ENCODE assay signal across 6 mouse cellular contexts in the genomic region with DNA sequence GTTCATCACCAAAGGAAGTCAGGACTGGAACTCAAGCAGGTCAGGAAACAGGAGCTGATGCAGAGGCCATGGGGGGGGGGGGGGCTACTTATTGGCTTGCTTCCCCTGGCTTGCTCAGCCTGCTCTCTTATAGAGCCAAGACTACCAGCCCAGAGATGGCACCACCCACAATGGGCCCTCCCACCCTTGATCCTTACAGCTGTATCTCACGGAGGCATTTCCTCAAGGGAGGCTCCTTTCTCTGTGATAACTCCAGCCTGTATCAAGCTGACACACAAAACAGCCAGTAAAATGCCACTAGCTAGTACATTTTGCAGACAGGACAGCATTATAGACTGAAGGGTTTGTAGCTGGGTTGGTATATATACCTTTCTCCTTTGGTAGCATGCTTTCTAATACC. TPM values are rescaled to one million over a fixed set of nuclear protein-coding genes. Genes with fewer than 3 reads are reported as not detected.
DNase-seq lines count a peak whose midpoint lies in the region; ATAC-seq and TF ChIP-seq lines count a peak whose summit lies in the region.
"Not testable (repeated sequence)": the region's sequence is repeated elsewhere in the genome, so short reads cannot be mapped to it uniquely, and the experiment has no call there.
"Had no signal": no experiment of that assay in that cellular context is flagged by ENCODE, and none has a peak within 500 bp of the region (broad histone marks: within the 10 kb centered on the region; RNA-seq: fewer than 3 reads in every experiment).

No protein-coding gene starts in this region.

- H3K27me3 ChIP-seq in liver, embryonic 11.5 days (replicated peaks; ENCODE audit: control insufficient read depth, insufficient read depth, low read length); liver, embryonic 12.5 days (replicated peaks); liver, embryonic 13.5 days; liver, embryonic 14.5 days (ENCODE audit: control insufficient read depth, insufficient read depth, low read length); liver, embryonic 15.5 days: not testable (repeated sequence)

- not testable (repeated sequence) for TF ChIP-seq EP300 in liver, embryonic 14.5 days (IDR thresholded peaks at IDR 0.05; ENCODE audit: low read depth)

- not testable (repeated sequence) for H3K4me2 ChIP-seq in liver, embryonic 11.5 days; liver, embryonic 12.5 days; liver, embryonic 13.5 days; liver, embryonic 14.5 days (ENCODE audit: low read depth); liver, embryonic 15.5 days

- ATAC-seq in liver, embryonic 11.5 days (replicated peaks; ENCODE audit: low FRiP score): peak; percentile 58; the same call in 1 of the 2 replicates
- ATAC-seq in liver, embryonic 12.5 days: peak; percentile 61
- peak; percentile 70; the same call in 1 of the 2 replicates for ATAC-seq in liver, embryonic 13.5 days (ENCODE audit: low read depth)
- peak; percentile 53; the same call in 1 of the 2 replicates for ATAC-seq in liver, embryonic 14.5 days (ENCODE audit: insufficient read depth)
- peak; percentile 49; the same call in 1 of the 2 replicates for ATAC-seq in liver, embryonic 15.5 days (ENCODE audit: insufficient read depth)

- not testable (repeated sequence) for TF ChIP-seq CTCF in liver, embryonic 14.5 days (IDR thresholded peaks at IDR 0.05; ENCODE audit: low read depth)

- not testable (repeated sequence) for H3K4me1 ChIP-seq in liver, embryonic 11.5 days (replicated peaks; ENCODE audit: control insufficient read depth, insufficient read depth, low read length); liver, embryonic 12.5 days; liver, embryonic 13.5 days (replicated peaks); liver, embryonic 14.5 days (replicated peaks; ENCODE audit: control insufficient read depth in 2 of 2, insufficient read depth in 2 of 2, low read length in 1 of 2); liver, embryonic 15.5 days (replicated peaks)

- not testable (repeated sequence) for H3K4me3 ChIP-seq in liver, embryonic 11.5 days (ENCODE audit: low read depth, low read length); liver, embryonic 12.5 days; liver, embryonic 13.5 days (replicated peaks); liver, embryonic 14.5 days (ENCODE audit: insufficient read depth in 1 of 2, low read depth in 2 of 2, low read length in 2 of 2); liver, embryonic 15.5 days (replicated peaks)

- 43% methylated on average over 1 of the region's 1 CpGs for WGBS in liver, embryonic 11.5 days
- 32% methylated on average over 1 of the region's 1 CpGs for WGBS in liver, embryonic 12.5 days (ENCODE audit: insufficient replicate concordance)
- 18% methylated on average over 1 of the region's 1 CpGs for WGBS in liver, embryonic 13.5 days (ENCODE audit: insufficient replicate concordance)
- 7% methylated on average over 1 of the region's 1 CpGs for WGBS in liver, embryonic 14.5 days (ENCODE audit: insufficient replicate concordance)
- WGBS in liver, embryonic 15.5 days (ENCODE audit: insufficient replicate concordance): 36% methylated on average over 1 of the region's 1 CpGs

- not testable (repeated sequence) for DNase-seq in liver, embryonic 11.5 days (ENCODE audit: low spot score); liver, embryonic 13.5 days; liver, embryonic 14.5 days (ENCODE audit: low read depth in 3 of 3, low spot score in 3 of 3)

- not testable (repeated sequence) for H3K36me3 ChIP-seq in liver, embryonic 11.5 days (ENCODE audit: control insufficient read depth, insufficient read depth, low read length); liver, embryonic 12.5 days; liver, embryonic 13.5 days; liver, embryonic 14.5 days (replicated peaks; ENCODE audit: control insufficient read depth, insufficient read depth, low read depth); liver, embryonic 15.5 days (replicated peaks)

- not testable (repeated sequence) for H3K9ac ChIP-seq in liver, embryonic 11.5 days (ENCODE audit: low read depth, low read length); liver, embryonic 12.5 days; liver, embryonic 13.5 days; liver, embryonic 14.5 days (replicated peaks); liver, embryonic 15.5 days

- not testable (repeated sequence) for H3K27ac ChIP-seq in liver, embryonic 11.5 days (ENCODE audit: low read depth, low read length); liver, embryonic 12.5 days; liver, embryonic 13.5 days; liver, embryonic 14.5 days; liver, embryonic 15.5 days (replicated peaks)

- H3K9me3 ChIP-seq in liver, embryonic 11.5 days (ENCODE audit: control insufficient read depth, low read length); liver, embryonic 12.5 days (replicated peaks); liver, embryonic 13.5 days (replicated peaks); liver, embryonic 14.5 days (ENCODE audit: control insufficient read depth, low read length); liver, embryonic 15.5 days (replicated peaks): not testable (repeated sequence)

RNA-seq across cellular contexts. Expression of a gene that starts 2.9 kb away (rescaled TPM):
- polyA plus RNA-seq in liver, embryonic 11.5 days (2014; fragmentation: Nextera tagmentation; extraction: Ambion mirVana): 6.5 and 8.9 TPM in 2 replicates
- 3.4 and 4.5 TPM in 2 replicates for polyA plus RNA-seq in liver, embryonic 12.5 days (2016; fragmentation: Nextera tagmentation; extraction: Ambion mirVana)
- 1.4 TPM in 2 replicates for polyA plus RNA-seq in liver, embryonic 13.5 days (2015; fragmentation: Nextera tagmentation; extraction: Ambion mirVana)
- 0.88 and 1.0 TPM in 2 replicates for polyA plus RNA-seq in liver, embryonic 14.5 days (2012; rRNA removed)
- 0.67 and 0.80 TPM in 2 replicates for polyA plus RNA-seq in liver, embryonic 14.5 days (2014; fragmentation: Nextera tagmentation; extraction: Ambion mirVana)
- 0.74 and 1.2 TPM in 2 replicates for polyA plus RNA-seq in liver, embryonic 15.5 days (2015; fragmentation: Nextera tagmentation; extraction: Ambion mirVana)
- polyA plus RNA-seq: C2C12 had no signal

RNA-seq across cellular contexts. Expression of a gene that starts 38.5 kb away (rescaled TPM):
- 35.6 and 36.8 TPM in 2 replicates for polyA plus RNA-seq in liver, embryonic 11.5 days (2014; fragmentation: Nextera tagmentation; extraction: Ambion mirVana)
- polyA plus RNA-seq in liver, embryonic 12.5 days (2016; fragmentation: Nextera tagmentation; extraction: Ambion mirVana): 21.2 and 21.3 TPM in 2 replicates
- polyA plus RNA-seq in liver, embryonic 13.5 days (2015; fragmentation: Nextera tagmentation; extraction: Ambion mirVana): 12.8 and 15.5 TPM in 2 replicates
- 3.1 and 5.8 TPM in 2 replicates for polyA plus RNA-seq in liver, embryonic 14.5 days (2012; rRNA removed)
- polyA plus RNA-seq in liver, embryonic 14.5 days (2014; fragmentation: Nextera tagmentation; extraction: Ambion mirVana): 8.7 and 10.3 TPM in 2 replicates
- 9.9 and 10.0 TPM in 2 replicates for polyA plus RNA-seq in liver, embryonic 15.5 days (2015; fragmentation: Nextera tagmentation; extraction: Ambion mirVana)
